Mouse (Mus musculus) embryonic fibroblast, embryonic 13.5 days (primary cell): ENCODE measurements around the gene Bin2.

Experiments used
- CTCF ChIP-seq: IDR thresholded peaks from 2 replicates; pipeline ENCODE4 v1.5.1; 2011; ENCODE audit warnings: mild to moderate bottlenecking, control low read depth, low read length, moderate library complexity, borderline replicate concordance; ENCODE audit not compliant: insufficient read depth
- POLR2A ChIP-seq: IDR thresholded peaks from 2 replicates; pipeline ENCODE4 v1.6.1; 2011; ENCODE audit warnings: low read depth, mild to moderate bottlenecking, control low read depth, low read length, moderate library complexity

DNA sequence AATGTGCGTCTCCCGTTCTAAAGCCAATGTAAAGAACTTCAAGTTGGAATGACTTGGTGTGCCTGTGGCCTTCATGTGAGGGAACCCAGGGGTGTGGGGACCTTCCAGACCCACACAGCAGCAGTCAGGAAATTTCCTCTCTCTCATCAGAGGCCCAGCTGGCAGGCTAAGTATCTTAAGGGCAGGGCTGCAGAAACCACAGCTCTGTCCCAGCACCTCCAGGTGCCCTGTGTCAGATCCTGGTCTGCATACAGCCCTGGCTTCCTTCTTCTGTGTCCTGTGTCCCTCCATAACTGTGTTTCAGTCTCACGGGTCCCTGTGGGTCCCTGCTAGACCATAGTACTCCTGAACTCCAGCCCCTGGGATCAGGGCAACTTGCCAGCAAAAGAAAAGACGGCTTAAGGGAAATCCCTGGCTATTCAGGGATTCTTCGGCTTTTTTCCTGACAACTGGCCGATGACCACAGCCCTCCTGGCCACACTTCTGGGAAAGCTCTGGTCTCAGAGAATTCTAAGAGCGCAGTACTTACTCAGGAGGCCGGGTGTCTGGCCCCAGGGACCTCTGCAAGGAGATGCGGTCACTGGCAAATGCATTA, 46.1 kb upstream of the Bin2 start:
- TF ChIP-seq CTCF (no peak), POLR2A (no peak)
